Mouse (Mus musculus): ENCODE measurements around the gene Dmkn.
"Not testable (repeated sequence)": the region's sequence is repeated elsewhere in the genome, so short reads cannot be mapped to it uniquely, and the experiment has no call there.

DNA sequence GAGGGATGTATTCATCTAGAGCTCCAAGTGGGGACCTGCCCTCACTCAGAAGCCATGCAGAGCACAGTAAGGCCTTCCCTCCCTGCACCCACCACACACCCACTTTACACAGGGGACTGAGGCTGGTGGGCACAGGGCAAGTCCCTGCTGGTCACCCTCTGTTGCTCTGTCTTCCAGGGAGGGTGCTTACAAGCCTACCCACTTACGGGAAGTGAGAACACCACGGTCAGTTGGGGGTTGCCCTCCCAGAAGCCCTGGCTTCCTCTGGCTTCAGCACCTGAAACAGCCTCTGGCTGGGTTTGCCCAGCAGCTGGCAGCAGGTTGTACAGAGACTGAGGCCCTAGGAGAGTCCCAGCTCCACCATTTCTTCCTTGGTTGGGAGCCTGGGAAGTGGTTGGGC, 21.0 kb upstream of the Dmkn start:
- not testable (repeated sequence) for TF ChIP-seq CTCF (IDR thresholded peaks at IDR 0.05; ENCODE audit: control insufficient read depth, insufficient read depth, low read length); POLR2A (IDR thresholded peaks at IDR 0.05; ENCODE audit: borderline replicate concordance, control insufficient read depth, low read depth, low read length)
